Mouse (Mus musculus) Muller cell, postnatal 12 days (primary cell): ENCODE measurements around the gene Tsc22d1.

Experiments
- DNase-seq: peaks from one replicate; pipeline ENCODE4 v3.0.0-alpha.2; 2015; ENCODE audit errors: inconsistent ontology term

The Tsc22d1 gene

DNA sequence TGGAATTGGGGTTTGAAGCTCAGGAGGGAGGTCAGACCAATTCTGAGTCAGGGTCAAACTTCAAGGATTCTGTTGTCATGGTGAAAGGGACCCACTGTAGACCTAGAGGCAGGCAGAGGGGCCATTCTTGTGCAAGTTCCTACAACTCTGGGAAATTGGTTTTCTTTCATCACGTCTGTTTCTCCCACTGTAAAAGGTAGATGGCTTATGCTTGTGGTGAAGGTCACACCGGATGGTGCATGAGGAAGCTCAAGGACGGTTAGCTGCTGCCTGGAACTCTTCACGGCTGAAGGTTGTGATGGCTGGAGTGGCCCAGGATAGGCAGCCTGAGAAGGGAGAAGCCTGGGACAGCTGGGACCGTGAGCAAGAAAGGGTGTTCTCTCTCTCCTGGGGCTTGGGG is 103.5 kb downstream of the Tsc22d1 start:
- DNase-seq: no peak

- DNase-seq: peak; percentile 90
Measured at GRCm38 (mm10) chr14:76520606-76521005, 105.8 kb downstream of the Tsc22d1 start.

DNA sequence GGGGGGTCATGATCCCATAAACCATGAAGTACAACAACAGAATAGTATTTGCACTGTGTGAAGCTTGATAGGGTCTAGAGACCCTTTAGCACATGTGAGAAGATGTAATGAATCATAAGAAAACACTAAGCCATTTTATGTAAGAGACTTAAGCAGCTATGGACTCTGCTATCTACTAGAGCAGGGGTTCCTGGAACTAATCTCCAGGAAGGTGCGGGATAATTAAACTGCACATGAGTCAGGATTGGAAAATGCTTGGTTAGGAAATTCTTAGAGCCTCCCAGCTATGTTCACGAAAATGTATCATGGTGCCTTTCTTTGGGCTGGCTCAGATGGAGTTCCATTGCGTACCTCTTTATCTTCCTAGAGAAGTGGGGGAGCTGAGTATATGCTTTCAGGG is 106.5 kb downstream of the Tsc22d1 start:
- no peak for DNase-seq

DNA sequence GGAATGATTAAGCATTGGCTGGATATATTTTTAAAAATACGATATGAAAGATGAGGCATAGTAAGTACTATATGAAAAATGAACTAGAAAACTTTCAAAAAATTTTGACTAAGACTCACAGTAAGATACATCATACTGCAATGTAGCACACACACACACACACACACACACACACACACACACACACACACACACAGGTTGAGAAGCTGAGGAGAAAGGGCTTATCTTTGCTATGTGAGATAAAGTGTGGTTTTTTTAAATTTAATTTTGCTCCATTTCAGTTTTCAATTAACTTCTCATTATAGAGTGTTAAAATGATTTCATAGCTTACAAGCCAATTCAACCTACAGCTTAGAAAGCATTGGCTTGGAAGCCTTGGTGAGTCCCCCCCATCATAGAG is 108.6 kb downstream of the Tsc22d1 start:
- DNase-seq: no peak

DNA sequence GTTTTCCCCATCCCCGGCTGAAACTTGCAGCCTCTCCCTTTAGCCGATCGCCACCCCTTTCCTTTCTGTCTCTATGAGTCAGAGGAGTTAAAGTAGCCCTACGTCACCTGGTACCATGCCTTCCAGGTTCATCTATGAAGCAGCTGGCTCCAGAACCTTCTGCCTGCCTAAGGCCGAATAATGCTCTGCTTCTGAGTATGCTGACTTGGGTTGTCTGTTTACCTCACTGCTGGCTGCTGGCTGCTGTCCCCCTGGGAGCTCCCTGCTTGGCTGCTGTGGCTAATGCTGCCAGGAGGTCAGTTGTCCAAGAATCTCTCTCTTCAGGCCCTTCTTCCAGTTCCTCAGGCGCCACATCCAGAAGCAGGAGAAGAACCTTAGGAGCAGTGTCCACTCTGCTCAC is 111.7 kb downstream of the Tsc22d1 start:
- no peak for DNase-seq

GRCm38 (mm10) chr14:76527030-76527719 is 112.4 kb downstream of the Tsc22d1 start:
- DNase-seq: no peak

DNA sequence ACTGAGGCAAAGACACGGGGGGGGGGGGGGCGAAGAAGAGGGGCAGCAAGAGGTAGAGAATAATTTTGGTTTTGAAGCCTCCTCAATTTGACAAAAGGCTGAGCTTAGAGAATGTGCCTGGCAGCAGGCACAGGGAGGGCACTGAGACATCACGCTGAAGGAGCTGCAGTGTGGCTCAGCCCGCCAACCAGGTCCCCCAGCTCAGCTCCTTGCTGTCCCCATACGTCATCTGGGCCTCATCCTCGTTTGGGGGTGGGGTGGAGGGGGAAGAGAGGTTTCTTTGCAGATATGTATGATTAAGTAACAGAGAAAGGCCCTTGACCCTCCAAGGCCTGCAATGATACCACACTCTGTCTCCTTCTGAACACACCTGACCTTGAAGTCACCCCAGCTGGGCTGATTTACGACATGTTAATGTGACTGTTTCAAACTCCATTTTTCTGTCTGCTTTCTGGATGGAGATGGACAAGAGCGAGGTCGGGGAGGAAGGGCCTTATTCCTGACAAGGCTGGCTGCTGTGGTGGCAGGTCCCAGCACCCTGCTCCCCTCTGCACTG is 113.1 kb downstream of the Tsc22d1 start:
- DNase-seq: no peak

GRCm38 (mm10) chr14:76528641-76529040 is 113.9 kb downstream of the Tsc22d1 start:
- no peak for DNase-seq

DNA sequence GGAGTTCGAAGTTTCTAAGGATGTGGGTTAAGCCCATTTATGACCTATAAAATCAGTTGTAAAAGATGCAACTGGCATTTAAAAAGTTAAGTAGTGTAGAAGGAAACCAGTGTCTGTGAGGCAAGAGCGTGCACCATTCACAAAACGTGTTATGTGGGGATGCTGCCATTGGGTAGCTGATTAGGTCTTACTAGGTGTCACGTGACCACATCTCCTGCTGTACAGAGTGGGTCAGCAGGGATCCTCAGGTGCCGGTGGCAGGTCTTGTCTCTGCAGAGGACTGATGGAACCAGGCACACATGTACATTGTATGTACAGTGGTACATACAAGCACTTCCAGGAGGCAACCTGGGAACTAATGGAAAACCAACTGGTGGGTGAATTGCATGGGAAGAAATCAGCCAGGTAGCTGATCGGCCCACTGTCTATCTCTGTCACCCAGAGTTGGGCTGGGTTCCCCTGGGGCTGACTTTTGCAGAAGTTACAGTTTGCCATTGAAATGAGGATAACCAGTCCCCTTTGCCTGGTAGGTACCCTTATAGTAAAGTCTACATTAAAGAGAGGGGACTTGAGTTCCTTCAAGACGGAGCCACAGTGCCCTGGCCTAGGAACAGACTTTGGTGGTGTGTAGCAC is 116.4 kb downstream of the Tsc22d1 start:
- DNase-seq: no peak

DNA sequence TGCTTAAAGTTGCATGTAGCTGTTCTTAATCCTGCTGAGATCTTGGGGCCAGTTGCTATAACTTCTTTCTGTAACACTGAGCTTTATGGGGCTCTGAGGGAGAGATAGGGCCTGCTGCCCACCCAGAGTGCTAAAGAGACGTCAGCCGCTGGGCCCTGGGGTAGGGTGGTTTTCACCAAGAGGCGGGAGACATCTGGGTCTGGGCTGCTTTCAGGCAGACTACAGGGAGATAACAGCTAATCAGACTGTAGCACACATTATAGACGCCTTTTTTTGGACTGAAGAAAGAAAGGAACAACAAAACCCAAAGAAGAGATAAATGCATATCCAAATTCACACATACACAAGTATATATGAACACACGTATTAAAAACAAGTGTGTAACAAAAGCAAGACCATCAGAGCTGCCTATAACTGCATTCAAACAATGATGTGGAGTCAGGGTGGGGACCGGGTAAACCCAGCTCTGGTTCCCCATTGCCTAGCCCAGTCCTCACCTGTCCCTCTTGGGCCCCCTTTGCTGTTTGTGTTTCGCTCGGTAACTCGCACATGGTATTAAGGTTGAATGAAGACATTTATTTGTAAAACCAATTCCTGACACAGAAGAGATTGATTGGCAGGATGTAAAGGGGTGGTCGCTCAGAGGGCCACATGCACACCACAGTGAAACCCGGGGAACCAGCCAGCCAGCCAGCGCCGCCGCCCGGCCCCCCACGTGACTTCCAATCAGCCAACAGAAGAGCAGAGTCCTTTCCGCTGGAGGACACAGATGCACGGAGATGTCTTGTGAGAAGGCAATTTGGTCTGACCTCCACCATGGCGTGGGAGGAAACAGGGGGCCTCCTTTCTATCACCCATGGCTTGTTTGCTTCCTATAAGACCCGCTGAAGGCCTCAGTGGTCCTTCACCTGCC is 117.8 kb downstream of the Tsc22d1 start:
- no peak for DNase-seq

DNA sequence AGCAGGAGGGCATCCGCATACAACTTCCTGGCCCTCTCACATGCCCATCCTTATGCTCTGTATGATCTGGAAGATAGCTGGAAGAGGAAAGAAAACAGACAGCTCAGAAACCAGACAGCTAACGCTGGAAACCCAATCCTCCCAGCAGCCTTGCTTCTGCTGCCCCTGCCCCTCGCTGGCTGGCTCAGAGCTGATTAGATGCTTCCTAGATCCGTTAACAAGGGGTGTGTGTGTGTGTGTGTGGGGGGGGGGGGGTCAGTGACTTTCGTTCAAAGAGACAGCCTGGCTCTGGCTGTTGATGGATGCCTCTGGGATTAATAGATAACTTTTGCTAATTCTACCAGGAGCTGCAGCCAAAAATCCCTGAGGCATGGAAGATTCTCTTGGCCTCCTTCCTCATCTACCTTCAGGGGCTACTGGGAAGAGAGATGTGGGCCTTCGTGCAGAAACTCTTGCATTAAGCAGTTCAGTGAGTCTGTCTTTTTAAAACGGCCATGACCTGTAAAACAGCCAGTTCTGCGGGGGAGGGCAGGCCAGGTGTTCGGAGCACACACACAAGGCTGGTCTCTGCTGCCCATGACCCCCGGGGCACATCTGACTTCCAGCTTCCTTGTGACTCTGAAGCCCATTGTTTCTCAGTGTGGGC is 118.5 kb downstream of the Tsc22d1 start:
- peak; percentile 62 for DNase-seq

- peak; percentile 58 for DNase-seq
Measured at GRCm38 (mm10) chr14:76535096-76535495, 120.3 kb downstream of the Tsc22d1 start.

GRCm38 (mm10) chr14:76536921-76537320 is 122.2 kb downstream of the Tsc22d1 start:
- DNase-seq: peak; percentile 50

DNA sequence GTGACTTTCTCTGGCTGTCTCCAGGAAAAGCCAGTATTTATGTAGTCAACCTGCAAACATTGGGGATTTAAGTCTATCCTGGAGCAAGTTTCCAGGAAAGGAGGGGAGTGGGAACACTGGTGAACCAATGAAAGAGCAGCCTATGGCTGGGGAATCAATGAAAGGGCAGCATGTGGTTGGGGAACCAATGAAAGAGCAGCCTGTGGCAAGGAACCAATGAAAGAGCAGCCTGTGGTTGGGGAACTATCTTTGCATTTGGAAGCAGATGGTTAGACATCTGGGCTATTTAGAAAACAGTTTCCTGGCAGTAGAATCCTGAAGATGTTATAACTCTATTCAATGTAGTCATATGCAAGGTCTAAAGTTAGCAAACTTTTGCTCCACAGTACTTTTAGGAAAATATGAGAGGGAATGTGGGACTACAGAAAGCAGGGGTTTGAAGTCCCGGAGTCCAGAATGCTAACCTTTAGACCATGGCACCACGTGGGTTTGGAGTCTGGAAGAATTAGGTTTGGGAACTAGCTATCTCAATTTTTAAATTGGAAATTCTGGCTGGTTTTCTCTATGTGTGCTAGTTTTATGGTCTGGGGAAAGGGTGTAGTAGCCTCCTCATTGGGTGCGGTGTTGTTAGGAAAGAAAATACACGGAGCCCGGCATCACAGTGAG is 125.4 kb downstream of the Tsc22d1 start:
- DNase-seq: no peak

DNA sequence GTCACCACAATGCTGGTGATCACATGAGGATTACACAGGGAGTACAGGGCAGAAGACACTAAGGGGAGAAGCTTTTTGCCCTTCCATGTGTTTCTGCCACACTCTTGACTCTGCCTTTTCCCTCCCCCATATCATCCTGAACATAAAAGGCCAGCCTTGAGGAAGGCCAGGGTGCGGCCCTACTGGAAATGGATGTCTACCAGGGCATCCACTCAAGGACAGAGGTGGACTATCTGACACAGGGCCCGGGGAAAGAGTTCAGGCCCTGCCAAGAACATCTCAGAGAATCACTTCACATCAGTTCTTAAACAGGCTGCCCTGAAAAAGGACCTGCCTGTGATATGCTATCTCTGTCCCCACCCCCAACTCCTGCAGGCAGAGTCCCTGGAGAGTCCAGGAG is 126.6 kb downstream of the Tsc22d1 start:
- DNase-seq: no peak

DNA sequence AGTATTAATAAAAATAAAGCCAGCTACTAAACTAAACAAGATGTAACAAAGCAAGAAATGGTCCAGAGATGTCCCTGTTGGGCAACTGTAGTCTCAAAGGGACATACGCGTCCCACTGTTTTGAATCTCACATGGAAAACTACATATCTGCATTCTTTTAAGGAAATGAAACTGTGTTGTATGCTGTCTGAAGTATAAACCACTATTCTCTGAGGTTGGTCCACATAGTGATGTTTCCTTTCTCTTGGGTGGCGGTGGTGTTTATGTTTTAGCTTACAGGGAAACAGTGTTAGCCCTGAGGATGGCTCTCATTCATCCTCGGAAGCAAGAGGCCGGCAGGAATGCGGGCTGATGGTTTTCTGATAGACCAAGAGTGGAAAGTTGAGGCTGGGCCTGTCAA is 129.4 kb downstream of the Tsc22d1 start:
- no peak for DNase-seq

DNA sequence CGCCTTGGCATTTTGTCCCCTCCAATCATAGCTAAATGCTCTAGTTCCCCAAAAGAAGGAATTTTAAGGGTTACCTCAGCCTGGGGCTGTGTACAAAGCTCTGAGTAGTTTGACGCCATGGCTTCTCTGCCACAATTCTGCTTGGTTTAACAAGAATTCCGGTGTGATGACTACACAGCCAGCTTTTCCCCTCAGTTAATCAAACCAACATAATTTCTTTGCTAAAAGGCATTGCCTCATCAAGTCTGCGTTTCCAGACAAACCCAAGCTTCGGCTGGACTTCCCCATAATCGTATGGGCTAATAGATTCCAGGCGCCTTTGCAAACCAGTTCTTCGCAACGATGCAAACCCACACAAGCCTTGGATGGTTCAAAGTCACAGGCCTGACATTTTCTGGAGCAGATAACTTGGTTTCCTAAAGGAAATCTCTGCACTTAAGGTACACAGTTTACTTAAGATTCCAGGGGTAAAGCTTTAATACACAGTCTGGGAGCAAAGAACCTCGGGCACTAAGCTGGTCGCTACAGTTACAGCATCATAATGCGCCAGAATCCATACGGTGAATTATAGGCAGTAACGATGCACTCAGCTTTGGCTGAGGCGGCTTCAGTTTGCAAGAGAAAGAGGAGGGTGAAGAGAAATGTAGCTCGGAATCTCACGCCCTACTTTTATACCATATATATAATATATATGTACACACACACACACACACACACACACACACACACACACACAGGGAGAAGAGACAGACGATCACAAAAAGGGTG is 140.7 kb downstream of the Tsc22d1 start:
- DNase-seq: peak; percentile 95

DNA sequence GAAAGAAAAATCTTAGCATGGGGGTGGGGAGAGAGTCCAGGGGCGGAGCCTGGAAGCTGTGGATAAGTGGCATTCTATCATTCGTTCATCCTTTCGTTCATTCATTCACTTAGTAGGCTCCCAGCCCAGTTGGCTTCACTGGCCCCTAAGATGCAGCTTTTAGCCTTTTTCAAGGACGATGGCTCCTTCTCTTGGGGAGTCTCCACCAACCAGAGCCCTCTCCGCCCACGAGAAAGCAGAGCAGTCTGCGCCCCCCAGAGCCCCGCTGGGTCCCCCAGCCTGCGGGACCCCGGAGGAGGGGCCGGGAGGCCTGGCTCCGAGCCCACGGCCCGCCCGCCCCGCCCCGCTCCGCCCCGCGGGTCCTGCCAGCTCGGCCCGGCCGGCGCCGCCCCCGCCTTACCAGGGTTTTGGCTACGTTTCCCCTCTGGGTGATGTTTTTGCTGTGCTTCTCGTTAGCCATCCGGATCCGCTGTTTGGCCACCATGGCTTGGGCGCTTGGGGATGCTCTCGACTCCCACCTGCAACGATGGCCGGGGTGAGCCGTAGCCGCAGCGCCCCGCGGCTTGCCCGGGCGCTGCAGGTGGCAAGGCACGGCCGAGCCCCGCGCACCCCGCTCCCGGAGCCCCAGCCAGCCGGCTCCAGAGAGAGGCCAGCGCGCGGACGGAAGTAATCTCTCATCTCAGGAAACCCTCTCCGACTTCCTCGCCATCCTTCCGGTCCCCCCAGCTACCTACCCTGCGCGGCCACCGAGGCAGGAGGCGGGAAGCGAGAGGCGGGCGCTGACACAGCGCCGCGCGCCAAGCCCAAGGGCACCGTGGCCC is 141.5 kb downstream of the Tsc22d1 start:
- peak; percentile 85 for DNase-seq

GRCm38 (mm10) chr14:76556852-76557208 is 142.1 kb downstream of the Tsc22d1 start, which contains the start of gene Serp2:
Serp2 (minus strand) TSS chr14:76556889.
- no peak for DNase-seq
